Mouse (Mus musculus) embryonic facial prominence, embryonic 15.5 days (tissue): Measurements from ENCODE around the gene Ces2h. TPM values are rescaled to one million over a fixed set of nuclear protein-coding genes. Genes with fewer than 3 reads are reported as not detected.

Source experiments
- ATAC-seq: fragments of 200-750 bp; cut with Nextera tagmentation; 2 replicates; pipeline ENCODE4 v1.8.0; 2017; ENCODE audit warnings: low read depth, moderate TSS enrichment; ENCODE audit not compliant: insufficient number of reproducible peaks, low FRiP score, low TSS enrichment
- H3K27ac ChIP-seq: fragments of 300-500 bp; sonication (generic); replicated peaks from 2 replicates; pipeline ENCODE4 v1.5.1; 2015; ENCODE audit warnings: mild to moderate bottlenecking, inconsistent platforms
- H3K27me3 ChIP-seq: fragments of 300-500 bp; sonication (generic); 2 replicates; pipeline ENCODE4 v1.6.1; 2015; ENCODE audit warnings: inconsistent platforms
- H3K36me3 ChIP-seq: fragments of 300-500 bp; sonication (generic); 2 replicates; pipeline ENCODE4 v1.6.1; 2015; ENCODE audit warnings: mild to moderate bottlenecking, inconsistent platforms
- H3K4me1 ChIP-seq: fragments of 300-500 bp; sonication (generic); 2 replicates; pipeline ENCODE4 v1.6.1; 2015; ENCODE audit warnings: inconsistent platforms
- H3K4me2 ChIP-seq: fragments of 300-500 bp; sonication (generic); replicated peaks from 2 replicates; pipeline ENCODE4 v1.6.1; 2015; ENCODE audit warnings: mild to moderate bottlenecking, inconsistent platforms
- H3K4me3 ChIP-seq: fragments of 300-500 bp; sonication (generic); replicated peaks from 2 replicates; pipeline ENCODE4 v1.5.1; 2015; ENCODE audit warnings: mild to moderate bottlenecking, inconsistent platforms
- H3K9ac ChIP-seq: fragments of 300-500 bp; sonication (generic); 2 replicates; pipeline ENCODE4 v1.6.1; 2015; ENCODE audit warnings: inconsistent platforms
- H3K9me3 ChIP-seq: fragments of 300-500 bp; sonication (generic); replicated peaks from 2 replicates; pipeline ENCODE4 v1.6.1; 2016; ENCODE audit warnings: inconsistent platforms
- WGBS: fragments of 180-500 bp; shearing (Covaris S2); methylation state at CpG from one replicate; pipeline ENCODE4 v1.1.7; 2015; 5-methylcytosine and 5-hydroxymethylcytosine counted together
- polyA plus RNA-seq: library from polyadenylated mRNA; unstranded; fragments of >200 nt; fragmentation: Nextera tagmentation; extraction: Ambion mirVana; gene quantifications from 2 replicates; pipeline ENCODE4 v1.2.1, GENCODE M21; 2015

Gene Ces2h
- not detected in 2 replicates for polyA plus RNA-seq

DNA sequence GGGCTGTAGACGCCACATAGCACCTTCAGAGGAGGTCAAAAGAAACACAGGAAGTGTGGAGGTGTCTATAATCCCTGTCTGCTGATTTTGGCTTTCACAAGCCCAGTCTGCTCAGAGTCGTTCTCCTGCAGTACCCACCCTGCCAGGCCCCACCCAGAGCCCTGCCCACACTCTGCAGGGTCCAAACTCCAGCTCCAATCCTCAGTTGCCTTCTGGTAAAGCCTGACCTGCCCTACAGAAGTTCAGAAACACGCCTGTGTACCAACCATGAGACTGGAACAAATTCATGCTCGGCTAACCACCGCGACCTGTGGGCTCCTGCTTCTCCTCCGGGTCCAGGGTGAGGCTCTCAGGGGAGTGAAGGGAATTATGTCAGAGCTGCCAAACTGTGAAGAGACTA is at the start of gene Ces2h:
Ces2h (plus strand) TSS at position 268 of the 400 bp plus-strand sequence.
- Histone ChIP-seq H3K9me3 (no peaks in the 10 kb centered on the region), H3K27me3 (no peaks in the 10 kb centered on the region), H3K27ac (no peak within 1 kb of the TSS), H3K36me3 (no peaks in the 10 kb centered on the region), H3K4me1 (no peaks in the 10 kb centered on the region), H3K9ac (no peak within 1 kb of the TSS), H3K4me2 (no peak within 1 kb of the TSS), H3K4me3 (no peak within 1 kb of the TSS)
- 76% methylated on average over 7 of the region's 7 CpGs for WGBS
- ATAC-seq, result no peak

DNA sequence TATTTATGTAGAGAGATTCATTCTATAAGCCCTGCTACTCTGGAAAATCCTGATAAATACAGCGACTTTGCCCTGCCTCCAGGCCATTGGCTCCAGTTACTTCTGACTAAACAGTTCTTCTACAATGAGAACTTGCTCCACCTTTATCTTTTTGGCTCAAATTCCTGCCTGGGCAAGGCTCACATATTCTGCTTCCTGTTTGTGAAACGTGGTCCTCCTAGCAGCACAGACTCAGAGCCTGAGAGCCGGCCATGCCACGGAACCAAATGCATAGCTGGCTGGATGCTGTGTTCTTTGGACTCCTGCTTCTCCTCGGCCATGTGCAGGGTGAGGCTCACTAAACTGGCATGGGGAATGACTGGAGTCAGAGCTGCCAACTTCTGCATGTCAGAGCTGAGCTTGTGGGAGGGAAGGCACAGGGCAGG is 39.1 kb upstream of the Ces2h start, which contains the start of gene Ces2g:
Ces2g (plus strand) TSS at position 182 of the 425 bp plus-strand sequence.
- no peak within 1 kb of the TSS for H3K4me3 ChIP-seq
- no peaks in the 10 kb centered on the region for H3K36me3 ChIP-seq
- H3K27me3 ChIP-seq, result no peaks in the 10 kb centered on the region
- 53% methylated on average over 5 of the region's 5 CpGs for WGBS
- no peak for ATAC-seq
- no peak within 1 kb of the TSS for H3K9ac ChIP-seq
- H3K4me1 ChIP-seq, result no peaks in the 10 kb centered on the region
- no peaks in the 10 kb centered on the region for H3K9me3 ChIP-seq
- H3K4me2 ChIP-seq, result no peak within 1 kb of the TSS
- 0 out of 2 replicates have a peak within 1 kb of the TSS, but pooled peaks have one; percentile 3 for H3K27ac ChIP-seq

- H3K9me3 ChIP-seq, result no peaks in the 10 kb centered on the region
- WGBS, result 70% methylated on average over 8 of the region's 8 CpGs
- H3K36me3 ChIP-seq, result no peaks in the 10 kb centered on the region
- H3K9ac ChIP-seq, result no peak overlapping the region
- ATAC-seq, result no peak
- H3K4me2 ChIP-seq, result no peak overlapping the region
- H3K4me3 ChIP-seq, result no peak overlapping the region
- no peaks in the 10 kb centered on the region for H3K4me1 ChIP-seq
- H3K27ac ChIP-seq, result no peak overlapping the region
- no peaks in the 10 kb centered on the region for H3K27me3 ChIP-seq
These were observed 38.3 kb upstream of the Ces2h start for GRCm38 (mm10) chr8:104962229-104962901.

- Histone ChIP-seq H3K9ac (no peak overlapping the region), H3K4me2 (no peak overlapping the region), H3K27ac (no peak overlapping the region), H3K4me1 (no peaks in the 10 kb centered on the region), H3K4me3 (no peak overlapping the region), H3K9me3 (no peaks in the 10 kb centered on the region), H3K27me3 (no peaks in the 10 kb centered on the region), H3K36me3 (no peaks in the 10 kb centered on the region)
- no peak for ATAC-seq
- 78% methylated on average over 4 of the region's 4 CpGs for WGBS
These were observed 37.2 kb upstream of the Ces2h start for GRCm38 (mm10) chr8:104963375-104963894.

DNA sequence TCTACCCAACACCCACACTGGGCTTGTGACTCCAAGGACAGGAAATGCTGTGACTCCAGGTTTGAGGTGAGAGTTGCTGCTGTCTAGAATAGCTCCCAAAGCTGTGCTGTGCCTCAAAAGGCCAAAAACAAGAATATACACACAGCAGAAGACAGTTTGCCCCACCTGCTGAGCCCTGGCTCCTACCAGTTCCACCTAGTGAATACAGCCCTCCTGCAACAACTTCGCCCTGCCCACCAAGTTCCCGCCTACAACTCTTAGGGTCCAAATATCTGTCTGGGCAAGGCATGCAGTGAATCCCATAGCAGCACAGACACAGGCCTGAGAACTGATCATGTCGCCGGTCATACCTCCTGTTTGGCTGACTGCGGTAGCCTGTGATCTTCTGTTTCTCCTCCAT is 16.5 kb upstream of the Ces2h start:
- no peak for ATAC-seq
- no peak overlapping the region for H3K4me2 ChIP-seq
- no peak overlapping the region for H3K9ac ChIP-seq
- no peaks in the 10 kb centered on the region for H3K36me3 ChIP-seq
- 91% methylated on average over 5 of the region's 5 CpGs for WGBS
- H3K9me3 ChIP-seq, result no peaks in the 10 kb centered on the region
- H3K4me3 ChIP-seq, result no peak overlapping the region
- no peaks in the 10 kb centered on the region for H3K27me3 ChIP-seq
- no peak overlapping the region for H3K27ac ChIP-seq
- no peaks in the 10 kb centered on the region for H3K4me1 ChIP-seq

DNA sequence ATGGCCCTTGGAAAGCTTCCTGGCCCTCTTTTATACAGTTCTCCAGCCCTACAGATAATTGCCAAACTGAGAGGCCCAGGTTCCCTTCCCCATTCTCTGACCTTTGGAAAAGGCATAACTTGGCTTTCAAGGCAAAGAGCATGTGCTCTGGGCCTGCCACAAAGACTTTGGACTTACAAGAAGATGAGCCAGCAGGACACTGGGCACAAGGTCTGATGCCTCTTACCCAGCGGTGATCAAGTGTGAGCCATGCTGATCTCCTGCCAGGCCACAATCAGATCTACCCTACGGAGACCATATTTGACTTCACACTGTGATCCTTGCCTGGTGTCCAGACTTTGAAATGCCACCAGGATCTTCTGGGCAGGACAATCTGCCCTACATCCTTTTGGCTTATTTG is 15.7 kb upstream of the Ces2h start:
- H3K4me3 ChIP-seq, result no peak overlapping the region
- no peak overlapping the region for H3K4me2 ChIP-seq
- H3K4me1 ChIP-seq, result no peaks in the 10 kb centered on the region
- no peak overlapping the region for H3K9ac ChIP-seq
- no peaks in the 10 kb centered on the region for H3K27me3 ChIP-seq
- no peaks in the 10 kb centered on the region for H3K36me3 ChIP-seq
- no peaks in the 10 kb centered on the region for H3K9me3 ChIP-seq
- H3K27ac ChIP-seq, result no peak overlapping the region
- no peak for ATAC-seq
- 91% methylated on average over 2 of the region's 2 CpGs for WGBS

DNA sequence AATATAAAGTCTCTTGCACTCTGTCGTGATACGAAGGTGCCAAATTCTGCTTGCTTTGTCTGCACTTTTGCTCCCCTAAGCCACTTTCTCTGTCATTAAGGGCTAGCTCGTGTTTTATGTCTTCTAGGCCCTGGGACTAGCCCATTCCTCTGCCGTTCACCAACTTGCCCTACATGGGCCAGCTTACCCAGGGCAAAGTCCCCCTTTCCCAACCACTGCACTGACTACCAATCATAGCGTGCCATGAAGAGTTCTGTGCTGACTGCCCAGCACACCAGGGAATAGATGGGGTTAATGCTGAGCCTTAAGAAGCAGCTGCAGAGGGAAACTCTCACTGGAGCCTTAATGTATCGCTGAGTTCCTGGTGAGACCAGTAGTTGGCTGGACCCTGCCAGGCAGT is 2.5 kb upstream of the Ces2h start:
- ATAC-seq, result no peak
- Histone ChIP-seq H3K4me3 (no peak overlapping the region), H3K27me3 (no peaks in the 10 kb centered on the region), H3K9me3 (no peaks in the 10 kb centered on the region), H3K9ac (no peak overlapping the region), H3K27ac (no peak overlapping the region), H3K36me3 (no peaks in the 10 kb centered on the region), H3K4me1 (no peaks in the 10 kb centered on the region), H3K4me2 (no peak overlapping the region)
- 76% methylated on average over 6 of the region's 6 CpGs for WGBS

DNA sequence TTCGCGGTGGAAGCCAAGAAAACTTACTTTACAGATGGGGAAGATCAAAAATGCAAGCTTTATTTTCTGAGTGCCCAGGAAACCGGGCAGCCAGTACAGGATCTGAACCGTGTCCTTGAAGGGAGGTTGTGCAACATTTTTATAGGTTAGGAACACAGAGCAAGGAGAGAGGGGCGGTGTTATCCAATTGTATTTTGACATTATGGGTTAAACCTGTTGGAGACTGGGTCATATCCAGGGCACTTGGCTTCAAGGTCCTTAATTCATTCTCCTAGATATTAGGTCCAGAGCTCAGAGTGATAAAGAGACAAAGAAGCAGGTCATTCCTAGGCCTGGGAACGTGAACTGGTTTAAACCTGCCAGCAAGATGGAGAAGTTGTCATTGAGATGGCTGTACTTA is 1.5 kb upstream of the Ces2h start:
- no peaks in the 10 kb centered on the region for H3K9me3 ChIP-seq
- no peaks in the 10 kb centered on the region for H3K36me3 ChIP-seq
- H3K9ac ChIP-seq, result no peak overlapping the region
- no peaks in the 10 kb centered on the region for H3K4me1 ChIP-seq
- ATAC-seq, result no peak
- no peak overlapping the region for H3K4me2 ChIP-seq
- H3K27ac ChIP-seq, result no peak overlapping the region
- 85% methylated on average over 6 of the region's 6 CpGs for WGBS
- no peak overlapping the region for H3K4me3 ChIP-seq
- no peaks in the 10 kb centered on the region for H3K27me3 ChIP-seq

DNA sequence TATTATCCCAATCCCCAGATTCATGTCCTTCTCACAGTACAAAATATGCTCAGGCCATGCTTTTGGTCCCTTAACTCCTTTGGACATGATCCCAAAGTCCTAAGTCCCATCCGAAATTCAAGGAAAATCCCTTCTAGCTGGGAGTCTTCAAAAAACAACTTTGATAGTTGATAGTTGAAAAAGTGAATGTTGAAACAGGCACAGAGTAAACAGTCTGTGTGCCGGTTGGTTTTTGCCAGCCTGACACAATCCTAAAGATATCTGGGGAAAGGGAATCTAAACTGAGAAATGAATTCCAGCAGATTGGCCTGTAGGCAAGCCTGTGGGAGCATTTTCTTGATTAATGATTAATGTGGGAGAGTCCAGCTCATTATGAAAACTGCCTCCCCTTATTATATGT is 9.3 kb downstream of the Ces2h start:
- 77% methylated on average over 2 of the region's 2 CpGs for WGBS
- H3K9ac ChIP-seq, result no peak overlapping the region
- no peak overlapping the region for H3K4me3 ChIP-seq
- no peak overlapping the region for H3K4me2 ChIP-seq
- H3K4me1 ChIP-seq, result no peaks in the 10 kb centered on the region
- H3K27ac ChIP-seq, result no peak overlapping the region
- no peaks in the 10 kb centered on the region for H3K36me3 ChIP-seq
- no peak for ATAC-seq
- H3K9me3 ChIP-seq, result no peaks in the 10 kb centered on the region
- H3K27me3 ChIP-seq, result no peaks in the 10 kb centered on the region

GRCm38 (mm10) chr8:105011136-105011535 is 10.5 kb downstream of the Ces2h start:
- no peak for ATAC-seq
- 75% methylated on average over 12 of the region's 12 CpGs for WGBS

GRCm38 (mm10) chr8:105014391-105014790 is 13.7 kb downstream of the Ces2h start:
- Histone ChIP-seq H3K4me2 (no peak overlapping the region), H3K27me3 (no peaks in the 10 kb centered on the region), H3K9ac (no peak overlapping the region), H3K9me3 (no peaks in the 10 kb centered on the region), H3K27ac (no peak overlapping the region), H3K4me1 (no peaks in the 10 kb centered on the region), H3K4me3 (no peak overlapping the region), H3K36me3 (no peaks in the 10 kb centered on the region)
- no peak for ATAC-seq
- 92% methylated on average over 5 of the region's 5 CpGs for WGBS

More at GRCm38 (mm10) chr8:105011136-105011535, 10.5 kb downstream of the Ces2h start:
- no peak overlapping the region for H3K27ac ChIP-seq
- H3K36me3 ChIP-seq, result no peaks in the 10 kb centered on the region
- H3K4me1 ChIP-seq, result no peaks in the 10 kb centered on the region
- no peaks in the 10 kb centered on the region for H3K9me3 ChIP-seq
- no peaks in the 10 kb centered on the region for H3K27me3 ChIP-seq
- no peak overlapping the region for H3K9ac ChIP-seq
- H3K4me3 ChIP-seq, result no peak overlapping the region
- no peak overlapping the region for H3K4me2 ChIP-seq

- Histone ChIP-seq H3K4me1 (no peaks in the 10 kb centered on the region), H3K27me3 (no peaks in the 10 kb centered on the region), H3K4me3 (no peak overlapping the region), H3K4me2 (no peak overlapping the region), H3K9me3 (no peaks in the 10 kb centered on the region), H3K27ac (no peak overlapping the region), H3K9ac (no peak overlapping the region), H3K36me3 (no peaks in the 10 kb centered on the region)
- ATAC-seq, result no peak
- WGBS, result 84% methylated on average over 1 of the region's 1 CpGs
These were observed 21.3 kb downstream of the Ces2h start for GRCm38 (mm10) chr8:105021954-105022353.
